Mouse (Mus musculus): ENCODE results near the gene Mrpl55.

- no peak for TF ChIP-seq POLR2A (IDR thresholded peaks at IDR 0.05; ENCODE audit: extremely low read depth, insufficient read depth, low read length)
- TF ChIP-seq CTCF (IDR thresholded peaks at IDR 0.05; ENCODE audit: low read depth, low read length): peak; percentile 77
These were observed 18.5 kb upstream of the Mrpl55 start for GRCm38 (mm10) chr11:59183821-59184220.

Measured in liver, adult 2 months (tissue).